Mouse (Mus musculus): Measurements from ENCODE around the gene Alg9. TPM values are rescaled to one million over a fixed set of nuclear protein-coding genes. Genes with fewer than 3 reads are reported as not detected.

Gene Alg9
- polyA plus RNA-seq, 1 experiment from 2014 or later: 14.3 TPM

DNA sequence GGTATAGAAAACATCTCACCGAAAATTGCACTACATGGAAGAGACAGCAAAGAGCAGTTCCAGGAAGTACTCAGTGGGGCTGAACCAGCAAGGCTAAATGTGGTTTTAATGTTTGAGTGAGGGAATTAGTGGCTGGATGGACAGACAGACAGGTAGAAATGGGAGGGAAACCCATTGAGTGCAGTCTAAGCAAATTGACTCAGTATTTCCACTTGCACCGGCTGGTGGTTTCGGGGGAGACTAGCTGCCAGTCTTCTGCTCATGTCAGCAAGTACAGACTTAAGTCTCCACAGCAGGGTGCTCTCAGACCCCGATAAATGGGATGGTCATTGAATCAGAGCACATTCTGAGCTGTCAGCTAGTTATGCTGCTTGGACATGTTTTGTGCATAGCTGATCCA lies 61.3 kb downstream of the Alg9 start:
- Histone ChIP-seq H3K9ac (no peak overlapping the region), H3K27me3 (no peaks in the 10 kb centered on the region), H3K4me3 (replicated peaks) (no peak overlapping the region), H3K4me1 (replicated peaks) (peaks cover 62% of the 10 kb centered on the region), H3K36me3 (replicated peaks) (peaks cover 8% of the 10 kb centered on the region; the same call in 1 of the 2 replicates), H3K4me2 (no peak overlapping the region), H3K27ac (replicated peaks) (0 out of 2 replicates have a peak overlapping the region, but pooled peaks have one; percentile 26), H3K9me3 (replicated peaks) (no peaks in the 10 kb centered on the region)
- WGBS (ENCODE audit: insufficient replicate concordance): 82% methylated on average over 4 of the region's 4 CpGs
- no peak for ATAC-seq (ENCODE audit: insufficient read depth)

DNA sequence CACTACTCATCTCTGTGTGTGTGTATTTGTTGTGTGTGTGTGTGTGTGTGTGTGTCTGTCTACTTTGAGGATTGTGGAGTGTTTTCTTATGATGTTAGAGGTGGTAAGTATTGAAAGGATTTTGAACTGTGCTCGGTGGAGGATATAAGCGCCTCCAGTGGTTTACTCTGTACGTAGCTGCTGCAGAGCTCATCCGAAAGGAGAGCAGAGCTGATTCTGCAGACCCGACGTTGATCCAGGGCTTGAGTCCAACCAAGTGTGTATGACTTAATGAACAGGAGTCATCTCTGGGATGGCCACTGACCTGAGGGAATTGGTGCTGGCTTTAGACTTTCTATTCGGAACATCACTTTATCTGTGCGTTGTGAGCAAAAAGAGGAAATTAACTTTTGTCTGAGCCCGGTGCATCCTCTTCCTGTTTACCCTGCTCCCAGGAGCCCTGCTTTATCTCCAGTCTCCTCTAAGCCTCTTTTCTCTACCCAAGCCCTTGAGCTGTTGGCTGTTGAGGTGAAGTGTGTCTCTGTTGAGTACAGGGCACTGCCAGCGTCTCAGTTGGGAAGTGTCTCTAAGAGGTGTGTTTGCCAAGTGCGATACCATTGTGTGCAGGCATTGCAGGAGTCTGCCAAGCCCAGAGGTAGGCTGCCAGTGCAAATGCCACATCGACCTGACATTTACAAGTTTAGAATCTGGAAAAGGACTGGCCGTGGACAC lies 66.4 kb downstream of the Alg9 start:
- peaks cover 7% of the 10 kb centered on the region; the same call in 1 of the 2 replicates for H3K36me3 ChIP-seq (replicated peaks)
- peaks cover 27% of the 10 kb centered on the region for H3K4me1 ChIP-seq (replicated peaks)
- H3K27me3 ChIP-seq: no peaks in the 10 kb centered on the region
- ATAC-seq (ENCODE audit: insufficient read depth): peak; percentile 31; the same call in 1 of the 2 replicates
- H3K9ac ChIP-seq: no peak overlapping the region
- H3K4me2 ChIP-seq: peak overlapping the region; percentile 18; the same call in 1 of the 2 replicates
- H3K4me3 ChIP-seq (replicated peaks): no peak overlapping the region
- H3K27ac ChIP-seq (replicated peaks): peak overlapping the region; percentile 65
- no peaks in the 10 kb centered on the region for H3K9me3 ChIP-seq (replicated peaks)
- WGBS (ENCODE audit: insufficient replicate concordance): 28% methylated on average over 13 of the region's 13 CpGs

DNA sequence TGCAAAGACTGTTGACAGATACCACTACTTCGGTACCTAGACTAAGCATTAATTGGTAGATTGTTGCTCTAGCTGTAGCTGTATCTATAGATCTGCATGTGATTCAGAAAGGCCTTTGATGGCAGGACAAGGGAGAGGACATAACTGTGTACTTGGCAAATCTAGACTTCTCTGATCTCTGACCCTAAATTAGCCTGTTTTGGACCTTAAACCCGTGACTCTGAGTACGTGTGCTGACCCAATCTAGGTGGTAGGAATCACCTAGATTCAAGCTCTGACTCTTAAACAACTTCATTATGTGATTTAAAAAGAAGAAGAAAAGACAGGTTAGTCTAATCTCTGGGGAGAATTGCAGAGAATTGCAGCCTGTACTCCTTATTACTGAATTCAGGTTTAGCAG lies 70.3 kb downstream of the Alg9 start, which contains the start of gene Ppp2r1b:
Gene Ppp2r1b (plus strand): TSS at position 221 of the 400 bp plus-strand sequence.
- H3K36me3 ChIP-seq (replicated peaks): 0 out of 2 replicates have a peak, but pooled peaks cover 3% of the 10 kb centered on the region
- H3K4me1 ChIP-seq (replicated peaks): peaks cover 47% of the 10 kb centered on the region
- WGBS (ENCODE audit: insufficient replicate concordance): 83% methylated on average over 3 of the region's 3 CpGs
- no peaks in the 10 kb centered on the region for H3K9me3 ChIP-seq (replicated peaks)
- ATAC-seq (ENCODE audit: insufficient read depth): no peak
- no peaks in the 10 kb centered on the region for H3K27me3 ChIP-seq
- no peak within 1 kb of the TSS for H3K4me2 ChIP-seq
- H3K27ac ChIP-seq (replicated peaks): no peak within 1 kb of the TSS
- no peak within 1 kb of the TSS for H3K9ac ChIP-seq
- H3K4me3 ChIP-seq (replicated peaks): no peak within 1 kb of the TSS

DNA sequence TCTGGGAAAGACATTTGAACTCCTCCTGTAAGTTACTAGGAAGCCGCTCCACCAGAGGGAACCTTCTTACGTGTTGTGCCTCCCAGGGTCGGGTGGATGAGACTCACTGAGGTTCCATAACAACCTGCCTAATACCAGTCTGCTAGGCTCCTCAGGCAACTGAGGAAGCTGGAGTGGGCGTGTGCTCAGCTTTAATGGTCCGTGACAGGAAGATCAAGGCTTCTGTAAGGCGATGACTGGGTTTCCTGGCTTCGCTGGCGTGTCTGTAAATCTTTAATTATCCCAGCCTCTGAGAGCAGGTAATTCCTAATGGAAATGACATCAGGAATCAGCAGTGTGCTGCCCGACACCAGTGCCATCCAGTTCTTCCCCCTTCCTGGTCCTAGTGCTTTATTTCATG lies 70.7 kb downstream of the Alg9 start:
- no peaks in the 10 kb centered on the region for H3K27me3 ChIP-seq
- H3K4me3 ChIP-seq (replicated peaks): no peak overlapping the region
- H3K4me2 ChIP-seq: no peak overlapping the region
- 0 out of 2 replicates have a peak, but pooled peaks cover 3% of the 10 kb centered on the region for H3K36me3 ChIP-seq (replicated peaks)
- ATAC-seq (ENCODE audit: insufficient read depth): no peak
- peaks cover 47% of the 10 kb centered on the region for H3K4me1 ChIP-seq (replicated peaks)
- no peak overlapping the region for H3K27ac ChIP-seq (replicated peaks)
- H3K9me3 ChIP-seq (replicated peaks): no peaks in the 10 kb centered on the region
- 62% methylated on average over 9 of the region's 9 CpGs for WGBS (ENCODE audit: insufficient replicate concordance)
- H3K9ac ChIP-seq: no peak overlapping the region

GRCm38 (mm10) chr9:50847133-50847532 lies 72.3 kb downstream of the Alg9 start:
- Histone ChIP-seq H3K9me3 (replicated peaks) (no peaks in the 10 kb centered on the region), H3K4me1 (replicated peaks) (peaks cover 50% of the 10 kb centered on the region), H3K36me3 (replicated peaks) (no peaks in the 10 kb centered on the region), H3K27me3 (no peaks in the 10 kb centered on the region), H3K27ac (replicated peaks) (peak overlapping the region; percentile 65), H3K4me3 (replicated peaks) (no peak overlapping the region), H3K9ac (no peak overlapping the region), H3K4me2 (no peak overlapping the region)
- WGBS (ENCODE audit: insufficient replicate concordance): 83% methylated on average over 6 of the region's 6 CpGs
- ATAC-seq (ENCODE audit: insufficient read depth): no peak

GRCm38 (mm10) chr9:50847606-50848368 lies 73.0 kb downstream of the Alg9 start:
- no peak overlapping the region for H3K4me2 ChIP-seq
- no peak for ATAC-seq (ENCODE audit: insufficient read depth)
- 0 out of 2 replicates have a peak overlapping the region, but pooled peaks have one; percentile 4 for H3K9ac ChIP-seq
- no peaks in the 10 kb centered on the region for H3K36me3 ChIP-seq (replicated peaks)
- 68% methylated on average over 12 of the region's 12 CpGs for WGBS (ENCODE audit: insufficient replicate concordance)
- no peaks in the 10 kb centered on the region for H3K27me3 ChIP-seq
- H3K27ac ChIP-seq (replicated peaks): peak overlapping the region; percentile 65
- H3K4me3 ChIP-seq (replicated peaks): no peak overlapping the region
- H3K4me1 ChIP-seq (replicated peaks): peaks cover 57% of the 10 kb centered on the region
- no peaks in the 10 kb centered on the region for H3K9me3 ChIP-seq (replicated peaks)

DNA sequence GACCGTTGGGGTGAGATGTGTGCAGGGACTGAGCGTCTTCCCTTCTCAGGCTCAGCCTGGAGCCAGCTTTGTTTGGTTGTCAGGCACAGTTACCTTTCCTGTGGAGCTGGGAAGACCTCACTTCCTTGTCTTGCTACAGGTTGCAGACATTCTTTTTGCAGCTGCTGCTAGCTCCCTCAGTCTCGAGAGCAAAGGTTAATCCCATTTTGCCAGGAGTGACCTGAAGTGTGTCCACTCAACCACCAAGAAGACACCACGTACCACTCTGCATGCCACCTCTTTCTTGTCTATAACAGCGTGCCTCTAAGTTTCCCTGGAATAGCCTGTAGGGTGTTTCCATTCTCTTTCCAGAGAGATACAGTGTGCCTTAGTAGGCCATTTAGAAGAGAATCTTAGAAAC lies 74.0 kb downstream of the Alg9 start:
- no peak for ATAC-seq (ENCODE audit: insufficient read depth)
- Histone ChIP-seq H3K4me1 (replicated peaks) (peaks cover 67% of the 10 kb centered on the region), H3K4me2 (no peak overlapping the region), H3K4me3 (replicated peaks) (no peak overlapping the region), H3K9me3 (replicated peaks) (no peaks in the 10 kb centered on the region), H3K27me3 (no peaks in the 10 kb centered on the region), H3K27ac (replicated peaks) (peak overlapping the region; percentile 65), H3K36me3 (replicated peaks) (no peaks in the 10 kb centered on the region), H3K9ac (0 out of 2 replicates have a peak overlapping the region, but pooled peaks have one; percentile 9)
- 69% methylated on average over 5 of the region's 5 CpGs for WGBS (ENCODE audit: insufficient replicate concordance)

GRCm38 (mm10) chr9:50849249-50849648 lies 74.4 kb downstream of the Alg9 start:
- H3K36me3 ChIP-seq (replicated peaks): no peaks in the 10 kb centered on the region
- H3K4me2 ChIP-seq: no peak overlapping the region
- peaks cover 71% of the 10 kb centered on the region for H3K4me1 ChIP-seq (replicated peaks)
- H3K4me3 ChIP-seq (replicated peaks): no peak overlapping the region
- H3K9me3 ChIP-seq (replicated peaks): no peaks in the 10 kb centered on the region
- H3K27me3 ChIP-seq: no peaks in the 10 kb centered on the region
- ATAC-seq (ENCODE audit: insufficient read depth): peak; percentile 62
- 22% methylated on average over 8 of the region's 8 CpGs for WGBS (ENCODE audit: insufficient replicate concordance)
- H3K9ac ChIP-seq: 0 out of 2 replicates have a peak overlapping the region, but pooled peaks have one; percentile 9
- peak overlapping the region; percentile 65 for H3K27ac ChIP-seq (replicated peaks)

GRCm38 (mm10) chr9:50849755-50850154 lies 74.9 kb downstream of the Alg9 start:
- Histone ChIP-seq H3K4me2 (no peak overlapping the region), H3K4me3 (replicated peaks) (no peak overlapping the region), H3K4me1 (replicated peaks) (peaks cover 76% of the 10 kb centered on the region), H3K9me3 (replicated peaks) (no peaks in the 10 kb centered on the region), H3K27me3 (no peaks in the 10 kb centered on the region), H3K9ac (no peak overlapping the region), H3K27ac (replicated peaks) (peak overlapping the region; percentile 25; the same call in 1 of the 2 replicates), H3K36me3 (replicated peaks) (no peaks in the 10 kb centered on the region)
- ATAC-seq (ENCODE audit: insufficient read depth): no peak
- 62% methylated on average over 9 of the region's 9 CpGs for WGBS (ENCODE audit: insufficient replicate concordance)

- WGBS (ENCODE audit: insufficient replicate concordance): 54% methylated on average over 11 of the region's 11 CpGs
- Histone ChIP-seq H3K4me2 (0 out of 2 replicates have a peak overlapping the region, but pooled peaks have one; percentile 10), H3K27me3 (no peaks in the 10 kb centered on the region), H3K4me1 (replicated peaks) (peaks cover 81% of the 10 kb centered on the region), H3K9ac (no peak overlapping the region), H3K36me3 (replicated peaks) (no peaks in the 10 kb centered on the region), H3K4me3 (replicated peaks) (no peak overlapping the region), H3K27ac (replicated peaks) (peak overlapping the region; percentile 25; the same call in 1 of the 2 replicates), H3K9me3 (replicated peaks) (no peaks in the 10 kb centered on the region)
- ATAC-seq (ENCODE audit: insufficient read depth): no peak
Observed at GRCm38 (mm10) chr9:50850271-50850670, 75.5 kb downstream of the Alg9 start.

- Histone ChIP-seq H3K9me3 (replicated peaks) (no peaks in the 10 kb centered on the region), H3K36me3 (replicated peaks) (no peaks in the 10 kb centered on the region), H3K9ac (no peak overlapping the region), H3K4me2 (0 out of 2 replicates have a peak overlapping the region, but pooled peaks have one; percentile 10), H3K27ac (replicated peaks) (peak overlapping the region; percentile 25; the same call in 1 of the 2 replicates), H3K4me1 (replicated peaks) (peaks cover 85% of the 10 kb centered on the region), H3K4me3 (replicated peaks) (no peak overlapping the region), H3K27me3 (no peaks in the 10 kb centered on the region)
- ATAC-seq (ENCODE audit: insufficient read depth): no peak
- 24% methylated on average over 8 of the region's 8 CpGs for WGBS (ENCODE audit: insufficient replicate concordance)
Observed at GRCm38 (mm10) chr9:50850713-50851112, 75.9 kb downstream of the Alg9 start.

Measured in liver, embryonic 15.5 days (tissue).